Mouse (Mus musculus): ENCODE results near the gene Mpzl1.

DNA sequence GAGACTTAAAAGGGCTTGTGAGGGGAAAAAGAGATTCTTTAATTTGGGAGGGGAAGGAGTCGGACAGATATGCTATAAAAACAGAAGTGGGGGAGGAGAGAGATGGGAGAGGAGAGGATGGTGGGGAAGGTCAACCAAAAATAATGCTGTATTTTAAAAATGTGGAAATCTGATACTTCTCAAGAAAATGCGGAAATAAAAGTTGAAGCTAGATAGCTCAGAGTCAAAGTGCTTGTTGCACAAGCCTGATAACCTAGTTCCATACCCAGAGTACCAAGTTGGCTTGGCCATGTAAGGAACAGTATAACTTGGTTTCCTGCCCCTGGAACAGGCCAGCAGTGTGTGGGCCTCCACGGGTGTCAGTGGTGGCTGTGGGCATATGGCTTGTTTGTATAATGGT, 19.5 kb downstream of the Mpzl1 start:
- no peak for TF ChIP-seq CTCF (IDR thresholded peaks at IDR 0.05; ENCODE audit: low read depth, low read length)
- TF ChIP-seq POLR2A (IDR thresholded peaks at IDR 0.05; ENCODE audit: extremely low read depth, insufficient read depth, low read length), result no peak

Data from liver, adult 2 months (tissue).